In the genomic region with DNA sequence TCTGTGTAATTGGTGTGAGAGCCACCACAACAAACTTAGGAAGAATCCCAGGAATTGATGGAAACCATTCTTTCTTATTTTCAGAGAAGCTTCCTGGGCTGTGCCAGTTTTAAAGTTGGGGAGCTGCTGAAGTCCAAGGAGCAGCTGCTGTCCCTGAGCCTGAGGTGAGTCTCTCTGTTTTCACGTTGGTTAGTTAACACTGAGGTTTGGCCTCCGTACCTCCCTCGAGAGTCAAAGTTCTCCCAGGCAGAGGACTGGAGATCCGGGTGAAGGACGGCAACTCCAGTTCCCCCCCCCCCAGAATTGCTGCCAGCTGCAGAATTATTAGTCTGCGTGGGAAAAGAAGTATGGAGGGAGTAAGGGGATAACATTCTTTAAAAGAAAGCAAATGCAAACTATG, we compare ENCODE assay signal across 20 mouse cellular contexts.
DNase-seq lines count a peak whose midpoint lies in the region; ATAC-seq and TF ChIP-seq lines count a peak whose summit lies in the region.
"Had no signal": no experiment of that assay in that cellular context is flagged by ENCODE, and none has a peak within 500 bp of the region (broad histone marks: within the 10 kb centered on the region; RNA-seq: fewer than 3 reads in every experiment).

No protein-coding gene starts in this region.

- TF ChIP-seq POLR2A in heart, adult 2 months (IDR thresholded peaks at IDR 0.05; ENCODE audit: insufficient read depth, low read depth, low read length): no peak

- 40% methylated on average over 6 of the region's 6 CpGs for WGBS in heart, adult 2 months
- 32% methylated on average over 6 of the region's 6 CpGs for WGBS in kidney, embryonic 15.5 days
- WGBS in heart, embryonic 15.5 days: 47% methylated on average over 6 of the region's 6 CpGs
- WGBS in intestine, postnatal 0 days: 38% methylated on average over 6 of the region's 6 CpGs

- H3K9me3 ChIP-seq in kidney, embryonic 15.5 days (replicated peaks): no peaks in the 10 kb centered on the region
- H3K9me3 ChIP-seq in heart, embryonic 15.5 days (replicated peaks): no peaks in the 10 kb centered on the region
- no peaks in the 10 kb centered on the region for H3K9me3 ChIP-seq in intestine, postnatal 0 days (ENCODE audit: control insufficient read depth)
- H3K9me3 ChIP-seq: embryonic facial prominence, embryonic 15.5 days; hindbrain, embryonic 13.5 days; limb, embryonic 13.5 days; lung, embryonic 15.5 days had no signal

- peak overlapping the region; percentile 48 for H3K9ac ChIP-seq in heart, adult 2 months (ENCODE audit: low read depth, low read length)
- no peak overlapping the region for H3K9ac ChIP-seq in kidney, embryonic 15.5 days
- H3K9ac ChIP-seq in heart, embryonic 15.5 days: peak overlapping the region; percentile 47
- H3K9ac ChIP-seq in intestine, postnatal 0 days (ENCODE audit: low read depth, low read length): no peak overlapping the region
- H3K9ac ChIP-seq: embryonic facial prominence, embryonic 15.5 days; hindbrain, embryonic 13.5 days; limb, embryonic 13.5 days; liver, embryonic 14.5 days; lung, embryonic 15.5 days had no signal

- no peaks in the 10 kb centered on the region for H3K79me2 ChIP-seq in heart, adult 2 months (replicated peaks; ENCODE audit: control insufficient read depth, insufficient read depth, low read length)

- H3K4me1 ChIP-seq in heart, adult 2 months (ENCODE audit: control insufficient read depth, insufficient read depth, low read length): no peaks in the 10 kb centered on the region; the same call in 1 of the 2 replicates
- 0 out of 2 replicates have a peak, but pooled peaks cover 3% of the 10 kb centered on the region for H3K4me1 ChIP-seq in kidney, embryonic 15.5 days
- H3K4me1 ChIP-seq in heart, embryonic 15.5 days (replicated peaks): peaks cover 16% of the 10 kb centered on the region
- H3K4me1 ChIP-seq in intestine, postnatal 0 days (replicated peaks; ENCODE audit: control insufficient read depth, insufficient read depth, low read length): no peaks in the 10 kb centered on the region
- H3K4me1 ChIP-seq: embryonic facial prominence, embryonic 15.5 days; hindbrain, embryonic 13.5 days; lung, embryonic 15.5 days had no signal

- peak in 1 of 2 experiments; percentile 6 for DNase-seq in heart, adult 2 months
- DNase-seq in heart, postnatal 25 days (ENCODE audit: low spot score): no peak
- no peak for DNase-seq in kidney, adult 18-20 months
- DNase-seq in kidney, postnatal 36 days: peak; percentile 14 to 39
- DNase-seq in right cerebral cortex, adult 18-20 months: no peak
- DNase-seq: adrenal gland, adult 2 months; B cell, adult 2 months; layer of hippocampus, postnatal 36 days; lung, postnatal 4 days; thymus, postnatal 25 days had no signal

- TF ChIP-seq EP300 in heart, adult 2 months (IDR thresholded peaks at IDR 0.05; ENCODE audit: insufficient read depth, low read depth, low read length): no peak

- peak overlapping the region; percentile 80 for H3K27ac ChIP-seq in heart, adult 2 months
- no peak overlapping the region for H3K27ac ChIP-seq in kidney, embryonic 15.5 days
- peak overlapping the region; percentile 76 for H3K27ac ChIP-seq in heart, embryonic 15.5 days
- H3K27ac ChIP-seq in intestine, postnatal 0 days (ENCODE audit: low read depth, low read length): no peak overlapping the region
- H3K27ac ChIP-seq: embryonic facial prominence, embryonic 15.5 days; hindbrain, embryonic 13.5 days; limb, embryonic 13.5 days; liver, embryonic 14.5 days; lung, embryonic 15.5 days had no signal

- no peaks in the 10 kb centered on the region for H3K27me3 ChIP-seq in heart, adult 2 months (ENCODE audit: control insufficient read depth, insufficient read depth, low read length)
- H3K27me3 ChIP-seq in kidney, embryonic 15.5 days: no peaks in the 10 kb centered on the region
- H3K27me3 ChIP-seq in heart, embryonic 15.5 days: no peaks in the 10 kb centered on the region
- H3K27me3 ChIP-seq in intestine, postnatal 0 days (replicated peaks; ENCODE audit: control insufficient read depth, insufficient read depth, low read length): no peaks in the 10 kb centered on the region
- H3K27me3 ChIP-seq: embryonic facial prominence, embryonic 15.5 days; hindbrain, embryonic 13.5 days; limb, embryonic 13.5 days; lung, embryonic 15.5 days had no signal

- intact Hi-C loops in heart, adult 2 months (cut with DNase I): no loop called here
- intact Hi-C loops in heart, postnatal 25 days (cut with DNase I): no loop called here

- peaks cover 2% of the 10 kb centered on the region; the same call in 1 of the 2 replicates for H3K36me3 ChIP-seq in heart, adult 2 months (ENCODE audit: control insufficient read depth, insufficient read depth, low read length)
- H3K36me3 ChIP-seq in kidney, embryonic 15.5 days: no peaks in the 10 kb centered on the region
- H3K36me3 ChIP-seq in heart, embryonic 15.5 days: no peaks in the 10 kb centered on the region
- H3K36me3 ChIP-seq in intestine, postnatal 0 days (ENCODE audit: control insufficient read depth, insufficient read depth): no peaks in the 10 kb centered on the region
- H3K36me3 ChIP-seq: embryonic facial prominence, embryonic 15.5 days; hindbrain, embryonic 13.5 days; limb, embryonic 13.5 days; lung, embryonic 15.5 days had no signal

- H3K4me3 ChIP-seq in heart, adult 2 months: peak overlapping the region; percentile 50
- H3K4me3 ChIP-seq in kidney, embryonic 15.5 days (replicated peaks): no peak overlapping the region
- H3K4me3 ChIP-seq in heart, embryonic 15.5 days: peak overlapping the region; percentile 42
- H3K4me3 ChIP-seq in intestine, postnatal 0 days (ENCODE audit: low read depth, low read length): no peak overlapping the region
- H3K4me3 ChIP-seq: embryonic facial prominence, embryonic 15.5 days; hindbrain, embryonic 13.5 days; limb, embryonic 13.5 days; lung, embryonic 15.5 days had no signal

- TF ChIP-seq CTCF in heart, adult 2 months (IDR thresholded peaks at IDR 0.05): no peak
- TF ChIP-seq CTCF in intestine, postnatal 0 days (IDR thresholded peaks at IDR 0.05; ENCODE audit: low read depth): no peak

- 0 out of 2 replicates have a peak overlapping the region, but pooled peaks have one; percentile 1 for H3K4me2 ChIP-seq in kidney, embryonic 15.5 days
- peak overlapping the region; percentile 57 for H3K4me2 ChIP-seq in heart, embryonic 15.5 days
- no peak overlapping the region for H3K4me2 ChIP-seq in intestine, postnatal 0 days (replicated peaks; ENCODE audit: low read depth)
- H3K4me2 ChIP-seq: embryonic facial prominence, embryonic 15.5 days; hindbrain, embryonic 13.5 days; limb, embryonic 13.5 days; lung, embryonic 15.5 days had no signal

- no peak for ATAC-seq in kidney, embryonic 15.5 days (replicated peaks; ENCODE audit: low FRiP score)
- ATAC-seq in heart, embryonic 15.5 days (replicated peaks; ENCODE audit: insufficient number of reproducible peaks, insufficient read depth, low FRiP score, low read depth): no peak
- ATAC-seq in intestine, postnatal 0 days: no peak
- ATAC-seq: inflammation-experienced regulatory T-cells, adult 6 months; midbrain, embryonic 16.5 days had no signal

Comparison
In these comparisons a context has a peak if more than half of its experiments do, and no peak if none do; other contexts are left out.
1. DNase-seq: peak in kidney, postnatal 36 days (2 of 2); none in heart, postnatal 25 days (single experiment), kidney, adult 18-20 months (single experiment) and right cerebral cortex, adult 18-20 months (single experiment).
2. H3K27ac ChIP-seq: peak in heart, adult 2 months (single experiment) and heart, embryonic 15.5 days (single experiment); none in kidney, embryonic 15.5 days (single experiment) and intestine, postnatal 0 days (single experiment).
3. H3K4me3 ChIP-seq: peak in heart, adult 2 months (single experiment) and heart, embryonic 15.5 days (single experiment); none in kidney, embryonic 15.5 days (single experiment) and intestine, postnatal 0 days (single experiment).
4. H3K9ac ChIP-seq: peak in heart, adult 2 months (single experiment) and heart, embryonic 15.5 days (single experiment); none in kidney, embryonic 15.5 days (single experiment) and intestine, postnatal 0 days (single experiment).